Comparison of ENCODE assay signal across 21 mouse cellular contexts in genomic region chr4:135567484-135567883, GRCm38 (mm10). TPM values are rescaled to one million over a fixed set of nuclear protein-coding genes. Genes with fewer than 3 reads are reported as not detected.
A peak's percentile ranks its signal among the peaks of the same experiment; 100 is the strongest.
DNase-seq lines count a peak whose midpoint lies in the region; ATAC-seq and TF ChIP-seq lines count a peak whose summit lies in the region.
"Had no signal": no experiment of that assay in that cellular context is flagged by ENCODE, and none has a peak within 500 bp of the region (broad histone marks: within the 10 kb centered on the region; RNA-seq: fewer than 3 reads in every experiment).

No protein-coding gene starts in this region.

- H3K4me3 ChIP-seq in embryonic facial prominence, embryonic 14.5 days (ENCODE audit: low read depth, low read length): no peak overlapping the region
- H3K4me3 ChIP-seq in embryonic facial prominence, embryonic 10.5 days: no peak overlapping the region
- no peak overlapping the region for H3K4me3 ChIP-seq in hindbrain, embryonic 13.5 days
- no peak overlapping the region for H3K4me3 ChIP-seq in hindbrain, embryonic 12.5 days
- no peak overlapping the region for H3K4me3 ChIP-seq in heart, embryonic 14.5 days (ENCODE audit: control insufficient read depth in 1 of 2, insufficient read depth in 1 of 2, low read depth in 1 of 2, low read length in 2 of 2)
- H3K4me3 ChIP-seq in forebrain, postnatal 0 days (ENCODE audit: low read depth, low read length): no peak overlapping the region
- H3K4me3 ChIP-seq: embryonic facial prominence, embryonic 13.5 days; forebrain, embryonic 13.5 days; kidney, embryonic 15.5 days; limb, embryonic 12.5 days; midbrain, embryonic 15.5 days; neural tube, embryonic 15.5 days had no signal

- H3K27ac ChIP-seq in embryonic facial prominence, embryonic 14.5 days (replicated peaks; ENCODE audit: low read depth, low read length): no peak overlapping the region
- no peak overlapping the region for H3K27ac ChIP-seq in embryonic facial prominence, embryonic 10.5 days (replicated peaks)
- H3K27ac ChIP-seq in hindbrain, embryonic 13.5 days: no peak overlapping the region; the same call in 1 of the 2 replicates
- H3K27ac ChIP-seq in hindbrain, embryonic 12.5 days: no peak overlapping the region
- H3K27ac ChIP-seq in heart, embryonic 14.5 days (replicated peaks in 1 of 2; ENCODE audit: control insufficient read depth in 1 of 2, insufficient read depth in 1 of 2, low read depth in 2 of 2, low read length in 2 of 2): peak overlapping the region; percentile 86 to 89
- no peak overlapping the region for H3K27ac ChIP-seq in forebrain, postnatal 0 days (ENCODE audit: low read depth, low read length)
- H3K27ac ChIP-seq: embryonic facial prominence, embryonic 13.5 days; forebrain, embryonic 13.5 days; kidney, embryonic 15.5 days; limb, embryonic 12.5 days; midbrain, embryonic 15.5 days; neural tube, embryonic 15.5 days had no signal

- no peaks in the 10 kb centered on the region for H3K36me3 ChIP-seq in embryonic facial prominence, embryonic 14.5 days (ENCODE audit: control insufficient read depth, insufficient read depth, low read length)
- no peaks in the 10 kb centered on the region for H3K36me3 ChIP-seq in embryonic facial prominence, embryonic 10.5 days (replicated peaks)
- no peaks in the 10 kb centered on the region for H3K36me3 ChIP-seq in hindbrain, embryonic 13.5 days
- no peaks in the 10 kb centered on the region for H3K36me3 ChIP-seq in hindbrain, embryonic 12.5 days
- no peaks in the 10 kb centered on the region for H3K36me3 ChIP-seq in heart, embryonic 14.5 days (ENCODE audit: control insufficient read depth, insufficient read depth, low read length)
- no peaks in the 10 kb centered on the region for H3K36me3 ChIP-seq in forebrain, postnatal 0 days (ENCODE audit: insufficient read depth)
- H3K36me3 ChIP-seq: embryonic facial prominence, embryonic 13.5 days; kidney, embryonic 15.5 days; limb, embryonic 12.5 days; midbrain, embryonic 15.5 days; neural tube, embryonic 15.5 days had no signal

- H3K4me2 ChIP-seq in embryonic facial prominence, embryonic 14.5 days (ENCODE audit: low read depth, low read length): no peak overlapping the region
- H3K4me2 ChIP-seq in hindbrain, embryonic 13.5 days: no peak overlapping the region
- H3K4me2 ChIP-seq in hindbrain, embryonic 12.5 days (replicated peaks): no peak overlapping the region
- H3K4me2 ChIP-seq in heart, embryonic 14.5 days (ENCODE audit: low read length): no peak overlapping the region
- no peak overlapping the region for H3K4me2 ChIP-seq in forebrain, postnatal 0 days (ENCODE audit: low read depth)
- H3K4me2 ChIP-seq: embryonic facial prominence, embryonic 13.5 days; forebrain, embryonic 13.5 days; kidney, embryonic 15.5 days; limb, embryonic 12.5 days; midbrain, embryonic 15.5 days; neural tube, embryonic 15.5 days had no signal

- H3K27me3 ChIP-seq in embryonic facial prominence, embryonic 14.5 days (replicated peaks; ENCODE audit: control insufficient read depth, insufficient read depth, low read length): peaks cover 41% of the 10 kb centered on the region
- H3K27me3 ChIP-seq in embryonic facial prominence, embryonic 10.5 days (replicated peaks; ENCODE audit: low read depth, poor library complexity, severe bottlenecking): peaks cover 95% of the 10 kb centered on the region
- peaks cover 54% of the 10 kb centered on the region for H3K27me3 ChIP-seq in hindbrain, embryonic 13.5 days
- peaks cover 52% of the 10 kb centered on the region for H3K27me3 ChIP-seq in hindbrain, embryonic 12.5 days
- no peaks in the 10 kb centered on the region for H3K27me3 ChIP-seq in heart, embryonic 14.5 days (ENCODE audit: control insufficient read depth, insufficient read depth, low read length)
- peaks cover 14% of the 10 kb centered on the region for H3K27me3 ChIP-seq in forebrain, postnatal 0 days (ENCODE audit: insufficient read depth, low read length)
- H3K27me3 ChIP-seq: Patski had no signal

- H3K4me1 ChIP-seq in embryonic facial prominence, embryonic 14.5 days (ENCODE audit: control insufficient read depth, insufficient read depth, low read length): peaks cover 33% of the 10 kb centered on the region
- peaks cover 62% of the 10 kb centered on the region for H3K4me1 ChIP-seq in embryonic facial prominence, embryonic 10.5 days
- H3K4me1 ChIP-seq in hindbrain, embryonic 13.5 days (replicated peaks): peaks cover 68% of the 10 kb centered on the region
- peaks cover 44% of the 10 kb centered on the region for H3K4me1 ChIP-seq in hindbrain, embryonic 12.5 days
- H3K4me1 ChIP-seq in heart, embryonic 14.5 days (ENCODE audit: control insufficient read depth in 2 of 2, insufficient read depth in 2 of 2, low read length in 2 of 2): peaks cover 74 to 79% of the 10 kb centered on the region in 2 experiments
- H3K4me1 ChIP-seq in forebrain, postnatal 0 days (ENCODE audit: insufficient read depth): no peaks in the 10 kb centered on the region

- 54% methylated on average over 7 of the region's 8 CpGs for WGBS in embryonic facial prominence, embryonic 14.5 days
- 74% methylated on average over 8 of the region's 8 CpGs for WGBS in embryonic facial prominence, embryonic 10.5 days
- 46% methylated on average over 8 of the region's 8 CpGs for WGBS in hindbrain, embryonic 13.5 days
- WGBS in hindbrain, embryonic 12.5 days: 49% methylated on average over 8 of the region's 8 CpGs
- 60% methylated on average over 8 of the region's 8 CpGs for WGBS in heart, embryonic 14.5 days
- WGBS in forebrain, postnatal 0 days: 73% methylated on average over 8 of the region's 8 CpGs

- H3K9me3 ChIP-seq in embryonic facial prominence, embryonic 14.5 days (ENCODE audit: control insufficient read depth, low read length): no peaks in the 10 kb centered on the region
- no peaks in the 10 kb centered on the region for H3K9me3 ChIP-seq in embryonic facial prominence, embryonic 10.5 days
- H3K9me3 ChIP-seq in hindbrain, embryonic 13.5 days: no peaks in the 10 kb centered on the region
- no peaks in the 10 kb centered on the region for H3K9me3 ChIP-seq in hindbrain, embryonic 12.5 days (replicated peaks)
- no peaks in the 10 kb centered on the region for H3K9me3 ChIP-seq in heart, embryonic 14.5 days (ENCODE audit: control insufficient read depth, low read length)
- no peaks in the 10 kb centered on the region for H3K9me3 ChIP-seq in forebrain, postnatal 0 days (ENCODE audit: low read length)
- H3K9me3 ChIP-seq: embryonic facial prominence, embryonic 13.5 days; forebrain, embryonic 13.5 days; kidney, embryonic 15.5 days; limb, embryonic 12.5 days; midbrain, embryonic 15.5 days; neural tube, embryonic 15.5 days had no signal

- ATAC-seq in embryonic facial prominence, embryonic 14.5 days (ENCODE audit: low read depth): no peak
- ATAC-seq in hindbrain, embryonic 13.5 days (ENCODE audit: low FRiP score): no peak
- no peak for ATAC-seq in hindbrain, embryonic 12.5 days (ENCODE audit: low FRiP score)
- ATAC-seq in heart, embryonic 14.5 days (ENCODE audit: insufficient number of reproducible peaks, insufficient read depth, low FRiP score, low read depth): no peak
- no peak for ATAC-seq in forebrain, postnatal 0 days
- ATAC-seq: forebrain, embryonic 13.5 days; inflammation-experienced regulatory T-cells, adult 6 months; midbrain, embryonic 15.5 days; Patski had no signal

- H3K9ac ChIP-seq in embryonic facial prominence, embryonic 14.5 days (ENCODE audit: low read depth, low read length): peak overlapping the region; percentile 40; the same call in 1 of the 2 replicates
- peak overlapping the region; percentile 19 for H3K9ac ChIP-seq in hindbrain, embryonic 13.5 days
- H3K9ac ChIP-seq in hindbrain, embryonic 12.5 days: no peak overlapping the region
- peak overlapping the region; percentile 47; the same call in 1 of the 2 replicates for H3K9ac ChIP-seq in heart, embryonic 14.5 days (ENCODE audit: low read length)
- H3K9ac ChIP-seq in forebrain, postnatal 0 days: no peak overlapping the region
- H3K9ac ChIP-seq: embryonic facial prominence, embryonic 13.5 days; forebrain, embryonic 13.5 days; kidney, embryonic 15.5 days; limb, embryonic 12.5 days; midbrain, embryonic 15.5 days; neural tube, embryonic 15.5 days had no signal

- DNase-seq in embryonic facial prominence, embryonic 14.5 days (ENCODE audit: low spot score): no peak
- no peak for DNase-seq in embryonic facial prominence, embryonic 10.5 days (ENCODE audit: low spot score)
- peak; percentile 44 for DNase-seq in naive thymus-derived CD4-positive, alpha-beta T cell, adult 2 months (ENCODE audit: low read depth)
- DNase-seq in adrenal gland, postnatal 10 days: no peak
- no peak for DNase-seq in forebrain, postnatal 0 days
- DNase-seq: cerebellum, adult 18-20 months; layer of hippocampus, postnatal 36 days; lung, postnatal 14 days had no signal

- no peak for TF ChIP-seq CTCF in forebrain, postnatal 0 days (IDR thresholded peaks at IDR 0.05; ENCODE audit: low read depth)

RNA-seq across cellular contexts. Expression of gene Grhl3, which starts 5.9 kb away (rescaled TPM):
- 13.3 and 21.3 TPM in 2 replicates for polyA plus RNA-seq in embryonic facial prominence, embryonic 14.5 days (2014; fragmentation: Nextera tagmentation; extraction: Ambion mirVana)
- 7.6 and 9.6 TPM in 2 replicates for polyA plus RNA-seq in embryonic facial prominence, embryonic 10.5 days (2016; fragmentation: Nextera tagmentation; extraction: Ambion mirVana)
- polyA plus RNA-seq in hindbrain, embryonic 13.5 days (2015; fragmentation: Nextera tagmentation; extraction: Ambion mirVana): 0.90 and 0.93 TPM in 2 replicates
- 3.7 TPM in 2 replicates for polyA plus RNA-seq in hindbrain, embryonic 12.5 days (2016; fragmentation: Nextera tagmentation; extraction: Ambion mirVana)
- polyA plus RNA-seq in heart, embryonic 14.5 days (2014; fragmentation: Nextera tagmentation; extraction: Ambion mirVana): 5.1 and 5.8 TPM in 2 replicates
- total RNA-seq in adrenal gland, postnatal 10 days (2021): under 1 TPM; 0.33 TPM
- total RNA-seq in forebrain, postnatal 0 days (2014; rRNA removed): 1.0 and 1.5 TPM in 2 replicates
- polyA plus RNA-seq in forebrain, postnatal 0 days (2015; fragmentation: Nextera tagmentation; extraction: Ambion mirVana): 0.44 and 0.76 TPM in 2 replicates
- total RNA-seq: common myeloid progenitor, adult 5-6 weeks; hematopoietic stem cell, adult 5-6 weeks had no signal
- polyA plus RNA-seq: inflammation-experienced regulatory T-cells, adult 6 months; Patski had no signal

Comparison
In these comparisons a context has a peak if more than half of its experiments do, and no peak if none do; other contexts are left out.
1. H3K9ac ChIP-seq: peak in embryonic facial prominence, embryonic 14.5 days (single experiment), hindbrain, embryonic 13.5 days (single experiment) and heart, embryonic 14.5 days (single experiment); none in hindbrain, embryonic 12.5 days (single experiment) and forebrain, postnatal 0 days (single experiment).
2. H3K27ac ChIP-seq: peak in heart, embryonic 14.5 days (2 of 2); none in embryonic facial prominence, embryonic 14.5 days (single experiment), embryonic facial prominence, embryonic 10.5 days (single experiment), hindbrain, embryonic 13.5 days (single experiment), hindbrain, embryonic 12.5 days (single experiment) and forebrain, postnatal 0 days (single experiment).